Mouse (Mus musculus): Measurements from ENCODE around the gene Zbtb22. TPM values are rescaled to one million over a fixed set of nuclear protein-coding genes. Genes with fewer than 3 reads are reported as not detected.
"Not testable (repeated sequence)": the region's sequence is repeated elsewhere in the genome, so short reads cannot be mapped to it uniquely, and the experiment has no call there.

Zbtb22 gene
- total RNA-seq, 2 experiments from 2014 or later, result 15.6 to 16.6 TPM

DNA sequence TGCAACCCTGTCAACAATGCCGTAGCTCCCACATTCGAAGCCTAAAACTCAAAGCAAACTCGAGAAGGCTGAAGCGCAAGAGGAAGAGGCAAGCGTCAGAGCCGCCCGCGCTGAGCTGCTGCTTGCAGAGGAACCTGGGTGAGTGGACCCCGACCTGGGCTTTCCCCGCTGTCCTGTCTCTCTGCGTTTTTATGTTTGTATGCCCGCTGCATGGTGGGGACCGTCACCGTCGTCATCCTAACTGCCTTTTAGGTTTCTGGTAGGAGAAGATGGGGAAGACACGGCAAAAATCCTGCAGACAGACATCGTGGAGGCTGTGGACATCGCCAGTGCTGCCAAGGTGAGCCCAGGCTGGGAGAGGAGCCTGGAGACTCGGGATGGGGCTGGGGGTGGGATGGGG, 25.7 kb downstream of the Zbtb22 start:
- no peak for DNase-seq

DNA sequence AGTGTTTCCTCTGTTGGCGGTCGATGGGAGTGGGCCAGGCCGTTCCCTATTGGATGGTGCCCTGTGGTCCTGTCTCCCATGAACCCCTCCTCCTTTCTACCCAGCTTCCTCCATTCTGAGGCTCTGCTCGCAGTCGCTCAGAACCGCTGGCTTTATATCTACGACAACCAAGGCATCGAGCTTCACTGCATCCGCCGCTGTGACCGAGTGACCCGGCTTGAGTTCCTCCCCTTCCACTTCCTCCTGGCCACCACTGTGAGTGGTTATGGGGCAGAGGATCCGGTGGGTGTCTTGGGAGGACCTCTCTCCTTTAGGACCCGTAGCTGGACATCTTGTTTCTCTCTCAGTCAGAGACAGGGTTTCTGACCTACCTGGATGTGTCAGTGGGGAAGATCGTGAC, 27.8 kb downstream of the Zbtb22 start:
- no peak for DNase-seq

DNA sequence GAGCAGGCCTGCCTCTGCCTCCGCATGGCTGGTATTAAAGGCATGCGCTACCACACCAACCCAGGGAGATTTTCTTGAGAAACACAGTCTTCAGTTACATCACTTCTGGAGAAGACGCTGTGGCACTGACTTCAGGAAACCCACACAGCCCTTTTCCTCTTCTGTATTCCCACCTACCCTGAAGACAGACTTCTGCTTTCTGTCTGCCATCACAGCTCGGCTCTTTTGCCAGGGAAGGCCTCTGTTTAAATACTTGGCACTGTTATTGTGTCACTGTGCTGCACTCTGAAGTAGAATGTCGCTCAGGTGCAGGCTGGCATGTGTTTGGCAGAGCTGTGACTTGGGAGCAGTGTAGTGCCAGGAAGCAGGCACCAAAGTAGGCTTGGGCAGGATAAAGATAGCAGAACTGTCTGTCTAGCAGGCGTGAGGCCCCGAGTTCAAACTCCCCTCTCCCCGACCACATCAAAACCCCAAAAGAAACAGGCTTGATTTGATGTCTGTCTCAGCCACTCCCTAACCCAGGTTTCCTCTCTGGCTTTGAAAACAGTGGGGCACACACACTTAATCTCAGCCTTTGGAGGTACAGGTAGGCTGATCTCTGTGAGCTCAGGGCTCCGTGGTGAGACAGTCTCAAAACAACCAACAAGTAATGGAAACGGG, 31.9 kb downstream of the Zbtb22 start:
- no peak for DNase-seq

DNA sequence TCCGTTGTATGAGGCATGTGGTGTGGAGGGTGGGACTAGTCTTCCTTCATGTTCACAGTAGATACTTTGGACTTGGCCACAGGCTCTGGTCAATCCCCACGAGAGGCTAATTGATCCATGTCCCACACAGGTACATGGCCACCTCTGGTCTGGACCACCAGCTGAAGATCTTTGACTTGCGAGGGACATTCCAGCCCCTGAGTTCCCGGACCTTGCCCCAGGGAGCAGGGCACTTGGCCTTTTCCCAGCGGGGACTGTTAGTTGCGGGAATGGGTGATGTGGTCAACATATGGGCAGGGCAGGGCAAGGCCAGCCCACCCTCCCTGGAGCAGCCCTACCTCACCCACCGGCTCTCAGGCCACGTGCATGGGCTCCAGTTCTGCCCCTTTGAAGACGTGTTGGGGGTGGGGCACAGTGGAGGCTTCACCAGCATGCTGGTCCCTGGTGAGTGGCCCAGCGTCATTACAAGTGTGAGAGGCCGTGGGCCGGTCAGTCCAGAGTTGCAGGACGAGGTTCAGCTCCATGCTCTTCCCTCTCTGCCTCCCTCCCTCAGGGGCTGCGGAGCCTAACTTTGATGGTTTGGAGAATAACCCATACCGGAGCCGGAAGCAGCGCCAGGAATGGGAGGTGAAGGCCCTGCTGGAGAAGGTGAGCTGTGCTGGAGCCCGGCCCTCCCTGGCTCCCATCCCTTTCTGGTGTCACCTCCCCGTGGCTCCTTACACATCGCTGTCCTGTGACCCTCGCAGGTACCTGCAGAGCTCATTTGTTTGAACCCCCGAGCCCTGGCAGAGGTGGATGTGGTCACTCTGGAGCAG, 32.6 kb downstream of the Zbtb22 start:
- no peak for DNase-seq

DNA sequence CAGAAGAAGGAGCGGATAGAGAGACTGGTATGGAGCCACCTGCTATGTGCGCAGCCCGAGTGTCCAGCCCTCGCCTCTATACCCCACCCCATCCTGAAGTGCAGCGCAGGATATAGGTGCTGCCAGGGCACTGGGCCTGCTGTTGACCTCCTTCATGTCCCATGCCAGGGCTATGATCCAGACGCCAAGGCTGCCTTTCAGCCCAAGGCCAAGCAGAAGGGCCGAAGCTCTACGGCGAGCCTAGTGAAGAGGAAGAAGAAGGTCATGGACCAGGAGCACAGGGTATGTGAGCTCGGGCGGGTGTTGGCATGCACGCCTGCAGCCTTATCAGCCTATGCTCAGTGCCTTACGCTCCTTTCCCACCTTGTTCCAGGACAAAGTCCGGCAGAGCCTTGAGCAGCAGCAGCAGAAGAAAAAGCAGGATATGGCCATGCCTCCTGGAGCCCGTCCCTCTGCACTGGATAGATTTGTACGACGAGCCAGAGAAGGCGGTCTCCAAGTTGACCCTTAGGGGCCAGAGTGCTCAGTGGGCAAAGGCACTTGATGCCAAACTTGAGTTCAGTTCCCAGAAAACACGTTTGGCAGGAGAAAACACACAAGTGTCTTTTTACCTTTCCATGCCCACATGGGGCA, 33.3 kb downstream of the Zbtb22 start:
- no peak for DNase-seq

DNA sequence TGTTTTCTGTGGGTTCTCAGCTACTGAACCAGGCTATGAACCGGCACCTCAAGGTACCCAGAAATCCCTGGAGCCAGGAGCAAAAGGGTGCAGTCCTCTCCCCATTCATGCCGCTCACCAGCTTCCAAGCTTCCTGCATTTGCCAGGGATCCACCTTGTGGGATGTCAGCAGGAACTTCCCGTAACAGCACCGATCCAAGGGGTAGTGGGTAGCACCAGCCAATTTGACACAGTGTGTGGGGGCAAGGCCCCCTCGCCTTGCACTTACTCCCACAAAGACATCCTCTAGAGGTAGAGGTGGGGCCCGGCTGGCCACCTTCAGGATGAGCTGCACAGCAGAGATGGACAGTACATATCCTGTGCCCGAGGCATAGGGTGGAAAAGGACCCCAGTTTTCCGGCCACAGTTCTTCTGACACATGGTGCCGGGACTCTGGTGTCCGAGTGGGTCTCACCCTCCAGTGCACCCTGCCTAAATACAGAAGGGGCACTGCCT, 34.5 kb downstream of the Zbtb22 start:
- DNase-seq, result no peak

DNA sequence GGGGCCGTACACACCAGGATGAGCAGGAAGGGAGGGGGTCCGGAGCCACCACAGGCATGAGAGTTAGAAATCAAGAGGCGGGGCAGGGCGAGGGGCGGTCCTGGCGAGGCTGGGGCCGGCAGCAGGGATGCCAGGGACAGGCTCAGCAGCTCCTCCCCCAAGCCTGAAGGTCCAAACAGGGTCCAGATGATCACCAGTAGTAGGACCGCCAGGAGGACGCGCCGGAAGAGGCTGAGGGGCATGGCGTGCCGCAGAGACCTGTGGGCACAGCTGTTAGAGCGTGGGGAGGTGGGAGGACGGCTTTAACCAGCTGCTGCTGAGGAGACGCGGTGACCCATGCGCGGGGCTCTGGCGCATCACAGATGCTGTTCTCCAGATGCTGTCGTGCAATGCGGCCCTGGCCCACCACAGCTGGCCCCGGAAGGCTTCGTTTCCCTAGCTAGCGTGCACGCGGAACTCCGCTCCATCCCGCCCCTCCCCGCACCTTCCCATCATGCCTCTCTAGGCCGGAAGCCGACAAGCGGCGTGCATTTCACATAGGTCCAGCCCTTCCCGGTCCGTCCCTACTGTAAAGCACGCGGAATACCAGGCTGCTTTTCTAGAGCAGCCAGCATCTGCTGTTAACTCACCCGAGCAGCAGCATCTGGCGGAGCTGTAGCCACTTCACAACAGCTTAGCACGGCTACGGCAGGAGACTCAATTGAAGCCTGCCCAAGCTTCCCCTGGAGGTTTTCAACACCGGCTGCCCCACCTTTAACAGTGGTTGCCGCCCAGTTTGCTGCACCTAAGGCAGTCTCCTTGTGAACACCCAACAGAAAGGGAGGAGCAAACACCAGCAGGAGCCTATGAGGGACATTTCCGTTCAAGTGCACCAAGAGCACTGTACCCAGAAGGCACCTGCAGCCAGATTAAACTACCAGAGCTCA, 35.6 kb downstream of the Zbtb22 start, which contains the start of gene B3galt4:
Gene B3galt4 (minus strand): TSS at position 468 of the 926 bp plus-strand sequence.
- DNase-seq, result peak; percentile 82 to 83

DNA sequence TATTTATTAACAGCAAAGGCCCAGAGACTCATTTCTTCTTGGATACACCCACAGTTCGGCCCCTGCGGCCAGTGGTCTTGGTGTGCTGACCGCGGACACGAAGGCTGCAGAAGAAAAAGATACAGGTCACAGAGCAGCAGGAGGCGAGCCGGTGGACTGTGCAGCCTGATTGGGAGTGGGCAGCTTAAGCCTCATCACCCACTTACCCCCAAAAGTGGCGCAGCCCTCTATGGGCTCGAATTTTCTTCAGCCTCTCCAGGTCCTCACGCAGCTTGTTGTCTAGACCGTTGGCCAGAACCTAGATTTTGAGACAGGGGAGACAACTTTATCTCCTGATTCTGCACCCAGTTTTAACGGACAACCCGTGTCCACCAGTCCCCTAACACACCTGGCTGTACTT, 36.3 kb downstream of the Zbtb22 start:
- DNase-seq, result not testable (repeated sequence)

DNA sequence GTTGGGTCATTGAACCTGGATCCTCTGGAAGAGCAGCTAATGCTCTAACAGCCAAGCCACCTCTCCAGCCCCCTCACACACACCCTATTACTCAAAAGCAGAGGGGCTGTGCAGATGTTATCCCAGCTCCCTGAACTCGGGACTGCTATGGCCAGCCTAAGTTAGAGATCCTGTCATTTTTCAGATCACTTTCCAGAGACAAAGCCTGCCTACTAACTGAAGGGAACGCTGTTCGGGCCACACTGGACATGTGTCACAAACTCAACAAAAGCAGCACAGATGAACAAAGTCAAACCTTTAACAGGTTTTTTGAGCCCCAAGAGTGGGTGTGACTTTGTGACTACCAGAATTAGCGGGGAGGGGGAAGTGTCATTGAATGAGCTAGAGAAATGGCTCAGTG, 37.2 kb downstream of the Zbtb22 start:
- no peak for DNase-seq

DNA sequence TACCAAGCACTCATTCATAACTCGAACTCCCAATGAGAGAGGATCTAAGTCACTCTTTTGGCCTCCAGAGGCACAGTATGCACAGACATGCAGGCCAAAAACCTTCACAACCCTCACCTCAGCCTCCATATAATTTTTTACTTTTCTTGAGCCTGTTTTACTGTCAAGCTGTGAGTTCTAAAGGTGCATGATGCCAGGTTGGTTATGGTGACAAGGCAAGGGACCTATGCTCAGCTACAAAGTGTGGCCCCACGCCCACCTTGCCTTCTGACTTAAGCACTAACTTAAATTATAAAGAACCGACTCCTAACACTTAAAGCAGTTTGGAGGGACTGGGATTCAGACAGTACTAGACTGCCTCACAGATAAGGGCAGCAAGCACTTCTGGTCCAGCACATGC, 37.6 kb downstream of the Zbtb22 start:
- no peak for DNase-seq

DNA sequence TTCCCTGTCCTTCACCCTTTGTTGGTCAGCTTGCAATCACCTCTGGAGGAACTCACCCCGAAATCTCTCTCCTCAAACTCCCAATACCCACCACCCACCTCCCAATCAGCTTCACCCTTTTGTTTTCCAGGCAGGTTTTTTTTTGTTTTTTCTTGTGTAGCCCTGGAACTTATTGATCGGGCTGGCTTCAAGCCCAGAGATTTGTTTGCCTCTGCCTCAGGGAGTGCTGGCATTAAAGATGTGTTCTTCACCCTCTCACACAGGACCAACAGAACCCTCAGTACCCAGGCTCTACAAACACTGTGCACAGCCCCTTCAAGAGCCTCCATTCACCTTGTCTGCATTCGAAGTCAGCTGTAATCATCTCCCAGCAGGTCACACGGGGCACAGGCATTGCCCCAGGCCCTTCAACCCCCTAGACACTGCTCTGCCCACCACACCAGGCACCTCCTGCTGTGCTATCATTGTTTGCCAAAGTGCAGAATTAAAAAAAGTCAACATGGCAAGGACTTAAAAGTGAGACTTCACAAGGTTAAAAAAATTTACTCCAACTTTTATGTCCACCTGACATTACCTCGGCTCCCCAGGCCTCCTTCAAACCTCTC, 38.4 kb downstream of the Zbtb22 start:
- DNase-seq, result no peak

DNA sequence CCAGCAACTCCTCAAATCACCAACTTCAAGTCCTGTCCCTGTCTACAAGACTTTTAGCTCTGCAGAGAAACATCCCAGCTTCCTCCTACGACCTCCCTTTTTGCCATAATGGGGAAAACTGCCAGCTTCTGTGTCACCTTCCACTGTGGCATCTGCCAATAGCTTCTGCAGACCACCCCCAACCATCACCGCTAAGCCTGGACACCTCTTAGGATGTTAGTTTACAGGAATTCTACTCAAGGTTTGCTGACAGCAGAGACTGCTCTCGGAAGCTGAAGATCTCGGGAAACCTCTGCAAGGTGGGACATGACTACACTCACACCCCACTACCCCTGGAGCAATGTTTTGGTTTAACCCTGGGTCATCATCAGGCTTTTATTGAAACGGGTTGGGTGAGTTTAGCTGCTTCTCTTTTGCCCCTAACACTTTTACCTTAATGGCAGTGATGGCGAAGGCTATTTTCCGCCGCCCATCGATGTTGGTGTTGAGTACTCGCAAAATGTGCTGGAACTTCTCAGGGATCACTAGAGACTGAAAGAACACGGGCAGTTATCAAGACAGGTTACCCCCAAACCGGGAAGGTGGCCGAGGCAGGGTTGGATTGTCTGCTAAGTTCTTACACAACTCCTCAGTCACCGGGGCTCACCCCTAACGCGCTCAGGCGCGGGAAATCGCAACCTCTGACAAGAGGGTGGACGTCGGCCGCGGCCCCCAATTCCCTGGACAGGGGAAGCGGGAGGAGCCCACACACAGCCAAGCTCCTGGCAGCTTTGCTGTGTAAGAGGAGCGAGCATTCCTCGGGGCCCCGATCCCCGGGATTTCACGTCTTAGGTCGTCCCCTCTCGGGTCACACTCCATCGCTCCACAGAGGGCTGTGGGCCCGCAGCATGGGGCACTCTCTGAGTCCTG, 39.2 kb downstream of the Zbtb22 start:
- no peak for DNase-seq

DNA sequence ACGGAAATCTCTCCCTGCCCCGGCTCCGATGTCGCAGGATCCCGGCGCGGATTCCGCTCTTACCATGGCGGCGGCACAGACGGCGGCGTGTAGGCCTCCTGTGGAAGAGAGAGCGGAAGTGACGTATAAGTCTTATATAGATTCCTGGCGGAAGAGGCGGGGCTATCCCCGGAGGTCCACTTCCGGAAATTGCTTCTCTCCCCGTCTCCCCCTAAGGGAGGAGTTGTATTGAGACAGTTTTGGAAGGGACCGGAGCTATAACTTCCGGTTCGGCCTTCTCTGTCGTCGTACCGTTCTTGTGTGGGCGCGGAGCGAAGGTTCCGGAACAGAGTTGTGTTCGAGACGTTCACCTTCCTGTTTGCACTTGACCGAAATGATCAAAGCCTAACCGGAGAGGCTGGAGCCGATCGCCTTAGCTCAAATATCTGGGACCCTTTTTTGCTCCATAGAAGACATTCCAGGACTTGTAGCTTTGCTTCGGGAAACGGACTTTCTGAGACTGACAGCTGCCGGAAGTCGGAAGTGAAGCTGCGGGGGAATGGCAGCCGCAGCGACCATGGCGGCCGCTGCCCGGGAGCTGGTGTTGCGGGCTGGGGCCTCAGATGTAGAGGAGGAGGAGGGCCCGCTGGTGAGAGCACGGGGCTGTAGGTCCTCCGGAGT, 40.0 kb downstream of the Zbtb22 start, which contains the start of the genes Vps52 and Rps18:
Gene Vps52 (plus strand): TSS at position 258 of the 660 bp plus-strand sequence.
Gene Rps18 (minus strand): TSS at position 447 of the 660 bp plus-strand sequence.
- peak; percentile 98 for DNase-seq

DNA sequence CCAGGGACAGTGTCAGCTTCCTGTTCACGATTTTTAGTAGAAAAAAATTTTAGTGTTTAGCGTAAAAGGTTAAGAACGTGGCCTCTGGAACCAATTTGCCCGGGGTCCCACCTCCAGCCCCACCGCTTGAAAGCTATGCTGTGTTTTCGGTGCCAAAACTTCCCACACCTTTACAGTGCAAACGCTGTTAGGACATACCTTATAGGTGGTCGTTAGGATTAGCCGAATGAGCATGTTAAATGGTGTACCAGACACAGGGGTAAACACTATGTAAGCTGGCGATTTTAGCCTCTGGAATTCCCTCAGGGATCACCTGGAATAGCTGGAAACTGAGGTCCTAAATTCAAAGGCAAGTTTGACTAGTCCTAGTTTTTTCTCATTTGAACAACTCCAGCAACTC, 40.6 kb downstream of the Zbtb22 start:
- no peak for DNase-seq

DNA sequence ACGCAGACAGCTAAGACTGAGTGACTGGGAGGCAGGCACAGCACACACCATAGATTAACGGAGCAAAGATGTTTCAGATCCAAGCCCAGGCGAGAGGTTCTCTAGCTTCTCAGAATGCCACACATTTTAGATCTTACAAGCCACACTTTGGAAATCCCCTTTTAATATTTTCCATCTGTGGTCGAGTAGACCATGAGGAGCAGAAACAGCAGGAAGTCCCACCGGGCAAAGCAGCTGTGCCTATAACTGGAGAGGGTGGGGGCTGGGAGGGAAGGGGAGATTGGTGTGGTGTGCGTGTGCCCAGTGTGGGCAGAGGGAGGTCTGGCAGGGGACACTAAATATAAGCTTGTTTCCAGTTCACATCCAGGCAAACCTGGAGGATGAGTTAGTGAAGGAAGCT, 41.8 kb downstream of the Zbtb22 start:
- DNase-seq, result no peak

DNA sequence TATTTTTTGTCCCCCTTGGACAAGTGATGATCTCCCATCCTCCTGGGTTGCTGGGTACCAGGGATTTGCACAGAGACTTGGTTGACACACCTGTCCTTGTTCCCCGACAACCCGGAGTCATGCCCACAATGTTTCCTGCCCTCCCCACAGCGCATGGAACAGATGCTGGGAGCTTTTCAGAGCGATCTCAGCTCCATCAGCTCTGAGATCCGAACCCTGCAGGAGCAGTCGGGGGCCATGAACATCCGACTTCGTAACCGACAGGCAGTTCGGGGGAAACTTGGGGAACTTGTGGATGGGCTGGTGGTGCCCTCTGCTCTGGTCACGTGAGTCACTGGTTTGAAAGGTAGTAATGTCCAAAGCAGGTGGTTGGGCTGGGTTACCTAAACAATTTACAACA, 42.7 kb downstream of the Zbtb22 start:
- no peak for DNase-seq

DNA sequence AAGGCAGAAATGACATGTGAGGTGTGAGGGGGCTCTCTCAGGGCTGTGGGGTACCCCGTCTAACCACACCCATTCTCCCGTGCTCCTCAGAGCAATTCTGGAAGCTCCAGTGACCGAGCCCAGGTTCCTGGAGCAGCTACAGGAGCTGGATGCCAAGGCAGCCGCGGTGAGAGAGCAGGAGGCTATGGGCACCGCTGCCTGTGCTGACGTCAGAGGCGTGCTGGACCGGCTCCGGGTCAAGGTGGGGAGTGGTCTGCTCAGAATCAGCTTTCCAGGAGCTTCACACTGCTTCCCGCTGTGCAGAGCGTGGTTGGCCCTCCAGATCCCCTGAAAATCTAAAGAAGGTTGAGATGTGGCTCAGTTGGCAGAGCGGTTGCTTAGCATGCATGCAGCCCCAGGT, 43.4 kb downstream of the Zbtb22 start:
- no peak for DNase-seq

DNA sequence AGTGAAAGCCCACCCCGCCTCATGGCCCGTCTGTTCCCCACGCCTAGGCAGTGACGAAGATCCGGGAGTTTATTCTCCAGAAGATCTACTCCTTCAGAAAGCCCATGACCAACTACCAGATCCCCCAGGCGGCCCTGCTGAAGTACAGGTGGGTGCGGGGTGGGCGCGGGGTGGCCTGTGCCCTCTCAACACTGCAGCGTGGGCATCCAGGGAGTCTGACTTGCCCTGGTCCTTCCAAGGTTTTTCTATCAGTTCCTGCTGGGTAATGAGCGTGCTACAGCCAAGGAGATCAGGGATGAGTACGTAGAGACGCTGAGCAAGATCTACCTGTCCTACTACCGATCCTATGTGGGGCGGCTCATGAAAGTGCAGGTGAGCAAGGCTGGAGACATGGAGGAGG, 44.2 kb downstream of the Zbtb22 start:
- no peak for DNase-seq

DNA sequence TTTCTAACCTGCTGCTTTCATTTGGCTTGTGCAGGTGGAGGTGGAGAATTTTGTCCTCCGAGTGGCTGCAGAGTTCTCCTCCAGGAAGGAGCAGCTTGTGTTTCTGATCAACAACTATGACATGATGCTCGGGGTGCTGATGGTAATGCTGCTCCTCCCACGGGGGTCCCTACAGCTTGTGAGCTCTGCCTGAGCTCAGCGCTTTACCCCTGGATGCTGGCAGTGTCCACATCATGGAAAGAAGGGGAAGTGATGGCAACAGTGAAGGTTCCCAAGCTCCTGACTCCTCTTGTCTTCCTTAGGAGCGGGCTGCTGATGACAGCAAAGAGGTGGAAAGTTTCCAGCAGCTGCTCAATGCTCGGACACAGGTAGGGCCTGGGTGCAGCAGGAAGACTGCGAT, 47.2 kb downstream of the Zbtb22 start:
- DNase-seq, result no peak

Data from heart, adult 18-20 months (tissue).